Mouse (Mus musculus) C2C12 (cell line): ENCODE results near the gene Olfr97. TPM values are rescaled to one million over a fixed set of nuclear protein-coding genes. Genes with fewer than 3 reads are reported as not detected.
"Not testable (repeated sequence)": the region's sequence is repeated elsewhere in the genome, so short reads cannot be mapped to it uniquely, and the experiment has no call there.

Experiments used
- H3K27me3 ChIP-seq: one replicate; pipeline ENCODE4 v1.6.1; 2011; ENCODE audit not compliant: control insufficient read depth, insufficient read depth, insufficient read length
- H3K36me3 ChIP-seq: one replicate; pipeline ENCODE4 v1.6.1; 2011; ENCODE audit not compliant: control insufficient read depth, insufficient read depth
- H3K4me3 ChIP-seq: one replicate; pipeline ENCODE4 v1.5.1; 2011; ENCODE audit warnings: mild to moderate bottlenecking, control low read depth; ENCODE audit not compliant: poor library complexity, insufficient read depth, severe bottlenecking
- H3K79me2 ChIP-seq: one replicate; pipeline ENCODE4 v1.6.1; 2011; ENCODE audit not compliant: control insufficient read depth, insufficient read depth
- H3K79me3 ChIP-seq: one replicate; pipeline ENCODE4 v1.6.1; 2011; ENCODE audit warnings: low read depth, control low read depth
- H3ac ChIP-seq: one replicate; pipeline ENCODE3; 2011; ENCODE audit warnings: low read depth; ENCODE audit not compliant: control insufficient read depth, insufficient read length
- CEBPB ChIP-seq: IDR thresholded peaks from one replicate; pipeline ENCODE4 v1.6.1; 2011; ENCODE audit warnings: low read depth, mild to moderate bottlenecking, control low read depth, moderate library complexity
- CTCF ChIP-seq: IDR thresholded peaks from one replicate; pipeline ENCODE4 v1.5.1; 2011; ENCODE audit not compliant: control insufficient read depth, insufficient read depth, insufficient read length
- FOSL1 ChIP-seq: IDR thresholded peaks from one replicate; pipeline ENCODE4 v1.8.0; 2011; ENCODE audit warnings: mild to moderate bottlenecking, low read length; ENCODE audit not compliant: poor library complexity, insufficient read depth, severe bottlenecking
- MAX ChIP-seq: IDR thresholded peaks from one replicate; pipeline ENCODE4 v1.6.1; 2011; ENCODE audit warnings: mild to moderate bottlenecking, control low read depth
- MYOD1 ChIP-seq: IDR thresholded peaks from one replicate; pipeline ENCODE4 v1.6.1; 2011; ENCODE audit warnings: low read depth; ENCODE audit not compliant: control insufficient read depth, insufficient read length
- MYOG ChIP-seq: IDR thresholded peaks from one replicate; pipeline ENCODE4 v1.6.1; 2011; ENCODE audit not compliant: control insufficient read depth, insufficient read length; ENCODE audit errors: extremely low read depth
- USF1 ChIP-seq: IDR thresholded peaks from one replicate; pipeline ENCODE4 v1.6.1; 2011; ENCODE audit warnings: low read depth, mild to moderate bottlenecking, control low read depth, moderate library complexity
- long read RNA-seq, 2 experiments: library from polyadenylated mRNA; unstranded; transcript quantifications; one replicate each; pipeline ENCODE4 v2.0.0; 2019 to 2020
- polyA plus RNA-seq: library from polyadenylated mRNA; unstranded; fragments of >200 nt; fragmentation: generic; extraction: Trizol; gene quantifications from one replicate; pipeline ENCODE4 v1.2.1, GENCODE M21; 2012; ENCODE audit warnings: missing spikeins

Olfr97 gene
- polyA plus RNA-seq, result not detected
- long read RNA-seq, experiment 1, result 0 reads
- long read RNA-seq, experiment 2, result 0 reads

- H3ac ChIP-seq, H3K4me3 ChIP-seq, H3K79me3 ChIP-seq, H3K36me3 ChIP-seq, H3K79me2 ChIP-seq, H3K27me3 ChIP-seq: not testable (repeated sequence)
These were observed at the start of gene Olfr97 for GRCm38 (mm10) chr17:37237230-37237629. Olfr97 (minus strand) TSS chr17:37237330.

GRCm38 (mm10) chr17:37283360-37283759 lies 46.2 kb upstream of the Olfr97 start, which contains the start of gene Olfr99:
Olfr99 (minus strand) TSS chr17:37283460.
- Histone ChIP-seq H3K79me3 (no peaks in the 10 kb centered on the region), H3K79me2 (no peaks in the 10 kb centered on the region), H3K4me3 (no peak within 1 kb of the TSS), H3ac (no peak within 1 kb of the TSS), H3K27me3 (no peaks in the 10 kb centered on the region), H3K36me3 (no peaks in the 10 kb centered on the region)
- TF ChIP-seq MAX, result no peak
- no peak for TF ChIP-seq USF1

- Histone ChIP-seq H3K79me2 (no peaks in the 10 kb centered on the region), H3K79me3 (no peaks in the 10 kb centered on the region), H3K27me3 (no peaks in the 10 kb centered on the region), H3K36me3 (no peaks in the 10 kb centered on the region), H3K4me3 (no peak overlapping the region), H3ac (no peak overlapping the region)
- TF ChIP-seq MAX (no peak), MYOG (no peak)
These were observed 43.2 kb upstream of the Olfr97 start for GRCm38 (mm10) chr17:37280331-37280730.

DNA sequence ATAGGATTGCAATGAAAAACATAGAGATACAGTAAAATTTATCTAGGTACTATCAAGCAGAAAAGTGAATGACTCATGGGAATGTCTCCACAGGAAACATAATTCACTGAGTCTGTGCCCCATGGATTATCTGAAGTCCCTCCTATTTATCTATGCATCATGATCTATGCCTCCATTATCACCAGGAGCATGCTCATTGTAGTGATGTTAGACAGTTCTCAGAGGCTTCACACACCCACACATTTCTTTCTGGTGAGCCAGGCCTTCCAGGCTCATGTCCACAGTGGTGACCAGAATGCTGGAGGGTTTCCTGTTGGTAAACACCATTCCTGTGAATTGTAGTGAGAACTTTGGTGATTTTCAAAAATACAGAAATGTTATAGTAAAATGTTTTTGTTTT lies 39.4 kb upstream of the Olfr97 start:
- Histone ChIP-seq H3K36me3 (no peaks in the 10 kb centered on the region), H3K79me2 (no peaks in the 10 kb centered on the region), H3ac (no peak overlapping the region), H3K4me3 (no peak overlapping the region), H3K27me3 (no peaks in the 10 kb centered on the region), H3K79me3 (no peaks in the 10 kb centered on the region)
- TF ChIP-seq CTCF (no peak), MAX (no peak), CEBPB (no peak), FOSL1 (no peak), MYOG (no peak), MYOD1 (no peak), USF1 (no peak)

GRCm38 (mm10) chr17:37275626-37276248 lies 38.6 kb upstream of the Olfr97 start:
- no peaks in the 10 kb centered on the region for H3K27me3 ChIP-seq
- H3K36me3 ChIP-seq, result no peaks in the 10 kb centered on the region
- no peak for TF ChIP-seq MAX
- TF ChIP-seq MYOD1, result no peak
- TF ChIP-seq USF1, result no peak
- no peak for TF ChIP-seq CEBPB
- TF ChIP-seq MYOG, result no peak
- no peak for TF ChIP-seq CTCF
- TF ChIP-seq FOSL1, result no peak
- H3K79me2 ChIP-seq, result no peaks in the 10 kb centered on the region
- H3K4me3 ChIP-seq, result no peak overlapping the region
- H3ac ChIP-seq, result no peak overlapping the region
- H3K79me3 ChIP-seq, result no peaks in the 10 kb centered on the region

GRCm38 (mm10) chr17:37270702-37271092 lies 33.6 kb upstream of the Olfr97 start:
- Histone ChIP-seq H3K79me3 (no peaks in the 10 kb centered on the region), H3K36me3 (no peaks in the 10 kb centered on the region), H3K79me2 (no peaks in the 10 kb centered on the region), H3K4me3 (peak overlapping the region; percentile 31), H3ac (no peak overlapping the region), H3K27me3 (no peaks in the 10 kb centered on the region)
- no peak for TF ChIP-seq FOSL1
- TF ChIP-seq MYOG, result no peak
- no peak for TF ChIP-seq MAX
- TF ChIP-seq CEBPB, result no peak
- TF ChIP-seq USF1, result no peak
- no peak for TF ChIP-seq MYOD1
- TF ChIP-seq CTCF, result no peak
